Mouse (Mus musculus) CD4-positive naive resting alpha-beta T cell, adult 76 days (primary cell): ENCODE data around the gene Pcnx. TPM values are rescaled to one million over a fixed set of nuclear protein-coding genes. Genes with fewer than 3 reads are reported as not detected.

Experiments used
- total RNA-seq: library from RNA; stranded (reverse); gene quantifications from one replicate; pipeline ENCODE4 v1.2.4, GENCODE M21; 2023

Gene Pcnx
- 52.4 TPM for total RNA-seq

DNA sequence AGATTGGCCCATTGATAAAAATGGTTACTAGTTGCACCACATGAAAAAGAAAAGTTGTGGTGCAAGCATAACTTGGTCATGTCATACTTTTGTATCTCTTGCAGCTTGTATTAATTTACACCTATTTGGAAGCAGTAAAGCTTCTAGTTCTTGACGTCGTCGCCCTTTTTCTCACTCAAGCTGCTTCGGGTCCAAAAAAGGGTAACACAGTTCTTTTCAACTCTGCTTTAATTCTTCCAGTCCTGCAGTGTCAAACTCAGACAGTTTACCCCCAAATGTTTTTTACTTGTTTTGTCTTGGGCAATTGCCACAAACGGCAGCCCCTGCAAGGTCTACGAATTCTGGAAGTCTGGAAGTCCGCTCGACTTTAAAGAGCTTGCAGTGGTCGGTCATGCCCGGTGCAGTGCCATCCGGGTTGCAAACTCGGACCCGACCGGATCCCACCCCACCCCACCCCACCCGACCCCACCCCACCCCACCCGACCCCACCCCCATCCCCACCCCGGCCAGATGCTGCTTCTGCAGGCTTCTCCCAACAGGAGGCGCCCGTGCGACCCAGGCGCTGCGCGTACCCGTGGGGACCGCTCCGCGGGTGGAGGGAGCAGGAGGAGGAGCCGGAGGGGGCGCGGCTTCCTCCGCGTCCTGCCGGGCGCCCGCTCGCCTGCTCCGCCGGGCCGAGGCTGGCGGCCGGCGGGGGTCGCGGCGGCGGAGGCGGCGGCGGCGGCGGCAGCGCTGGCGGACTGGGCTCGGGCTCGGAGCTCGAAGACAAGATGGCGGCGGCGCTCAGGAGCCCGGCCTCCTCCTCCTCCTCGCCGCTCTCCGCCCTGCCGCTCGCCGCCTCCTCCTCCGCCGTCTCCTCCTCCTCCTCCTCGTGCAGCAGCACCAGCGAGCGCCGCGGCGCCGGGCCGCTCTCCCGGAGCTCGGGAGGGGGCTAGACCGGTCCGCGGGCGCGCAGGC, at the start of gene Pcnx:
Gene Pcnx, plus strand, starts transcription at position 673 of the 957 bp plus-strand sequence.

Other genes with a start within 250 kb of the Pcnx start
- gene Ttc9, start 228.8 kb upstream of the Pcnx start, total RNA-seq: not detected
- gene Map3k9, start 78.8 kb upstream of the Pcnx start, total RNA-seq: 8.0 TPM